Mouse (Mus musculus): ENCODE results near the gene Spred3.
"Not testable (repeated sequence)": the region's sequence is repeated elsewhere in the genome, so short reads cannot be mapped to it uniquely, and the experiment has no call there.

Spred3 gene

GRCm38 (mm10) chr7:29170066-29170754 is at the start of gene Spred3, which contains the start of gene Ggn:
TSS of gene Spred3 (minus strand) at chr7:29170411.
TSS of gene Ggn (plus strand) at chr7:29170210.
- no peak for DNase-seq

- DNase-seq = no peak
These were observed 44.6 kb upstream of the Spred3 start for GRCm38 (mm10) chr7:29214846-29215245.

- DNase-seq = no peak
These were observed 44.0 kb upstream of the Spred3 start for GRCm38 (mm10) chr7:29214236-29214635.

GRCm38 (mm10) chr7:29213675-29214082 is 43.5 kb upstream of the Spred3 start, which contains the start of gene Catsperg1:
TSS of gene Catsperg1 (minus strand) at chr7:29214035.
- DNase-seq = no peak

GRCm38 (mm10) chr7:29212775-29213560 is 42.8 kb upstream of the Spred3 start:
- DNase-seq = not testable (repeated sequence)

- DNase-seq = no peak
These were observed 42.1 kb upstream of the Spred3 start for GRCm38 (mm10) chr7:29212199-29212765.

- DNase-seq = peak; percentile 89
These were observed 41.4 kb upstream of the Spred3 start for GRCm38 (mm10) chr7:29211415-29212198.

- DNase-seq = not testable (repeated sequence)
These were observed 40.8 kb upstream of the Spred3 start for GRCm38 (mm10) chr7:29211013-29211412.

- no peak for DNase-seq
These were observed 32.4 kb upstream of the Spred3 start for GRCm38 (mm10) chr7:29202577-29202976.

- DNase-seq = not testable (repeated sequence)
These were observed 24.0 kb upstream of the Spred3 start for GRCm38 (mm10) chr7:29194230-29194629.

- not testable (repeated sequence) for DNase-seq
These were observed 11.1 kb upstream of the Spred3 start for GRCm38 (mm10) chr7:29181323-29181722.

GRCm38 (mm10) chr7:29180854-29181236 is 10.6 kb upstream of the Spred3 start:
- DNase-seq = no peak

GRCm38 (mm10) chr7:29180077-29180853 is 10.1 kb upstream of the Spred3 start, which contains the start of gene Psmd8:
TSS of gene Psmd8 (minus strand) at chr7:29180701.
- DNase-seq = peak; percentile 97

- no peak for DNase-seq
These were observed 9.1 kb upstream of the Spred3 start for GRCm38 (mm10) chr7:29179323-29179722.

- DNase-seq = no peak
These were observed 7.9 kb upstream of the Spred3 start for GRCm38 (mm10) chr7:29178106-29178505.

GRCm38 (mm10) chr7:29172390-29173016 is 2.3 kb upstream of the Spred3 start:
- no peak for DNase-seq

- DNase-seq = no peak
These were observed 1.4 kb upstream of the Spred3 start for GRCm38 (mm10) chr7:29171562-29172097.

GRCm38 (mm10) chr7:29170755-29171561 is 747 bp upstream of the Spred3 start:
- no peak for DNase-seq

- DNase-seq = peak; percentile 25
These were observed 763 bp downstream of the Spred3 start for GRCm38 (mm10) chr7:29169231-29170065.
